Mouse (Mus musculus) CH12F3 (cell line): ENCODE measurements around the gene Hrc.

Experiments used
- in situ Hi-C: fragments of 300-500 bp; cut with MboI; formaldehyde crosslinking; loops from 2 replicates; pipeline ENCODE4 v1.14.3; 2020; ENCODE audit warnings: low sequenced_read_pairs

Gene Hrc

DNA sequence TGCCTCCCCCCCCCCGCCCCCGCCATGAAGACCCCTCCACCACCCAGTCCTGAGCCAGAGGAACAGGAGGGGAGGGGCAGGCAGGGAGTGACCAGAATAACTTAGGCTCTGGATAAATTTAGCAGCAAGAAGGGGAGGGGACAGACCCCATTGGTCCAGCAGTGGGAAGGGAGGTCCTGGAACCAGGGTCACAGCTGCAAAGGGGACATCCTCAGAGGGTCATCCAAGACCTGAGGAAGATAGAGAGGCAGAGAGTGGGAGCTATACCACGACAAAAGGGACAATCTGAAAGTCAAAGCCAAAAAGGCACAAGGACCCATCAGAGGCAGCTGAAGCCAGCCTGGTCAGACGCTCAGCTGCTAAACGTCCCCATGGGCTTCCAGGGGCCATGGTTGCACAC is at the start of gene Hrc:
TSS of gene Hrc (plus strand) at position 235 of the 400 bp plus-strand sequence.
- in situ Hi-C loops = no loop called here

- in situ Hi-C loops = no loop called here
These were observed 48.6 kb upstream of the Hrc start for GRCm38 (mm10) chr7:45286486-45286885.

DNA sequence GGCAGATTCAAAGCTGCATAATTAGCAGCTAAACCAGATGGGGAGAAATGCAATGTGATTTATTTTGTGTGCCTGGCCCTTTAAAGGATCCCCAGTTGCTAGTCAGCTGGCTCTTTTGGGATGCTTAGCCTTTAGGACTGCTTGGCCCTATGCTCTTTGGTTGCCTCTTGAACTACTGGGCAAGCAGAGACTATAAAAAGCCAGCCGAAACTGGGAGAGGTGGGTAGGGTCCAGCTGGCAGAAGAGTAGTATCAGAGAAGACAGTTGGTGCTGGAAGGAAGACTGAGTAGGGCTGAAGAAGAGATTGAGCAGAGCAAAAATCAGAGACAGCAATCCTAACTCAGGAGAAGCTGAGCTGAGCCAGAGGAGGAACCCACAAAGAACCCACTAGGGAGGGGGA is 38.5 kb upstream of the Hrc start:
- in situ Hi-C loops = no loop called here

DNA sequence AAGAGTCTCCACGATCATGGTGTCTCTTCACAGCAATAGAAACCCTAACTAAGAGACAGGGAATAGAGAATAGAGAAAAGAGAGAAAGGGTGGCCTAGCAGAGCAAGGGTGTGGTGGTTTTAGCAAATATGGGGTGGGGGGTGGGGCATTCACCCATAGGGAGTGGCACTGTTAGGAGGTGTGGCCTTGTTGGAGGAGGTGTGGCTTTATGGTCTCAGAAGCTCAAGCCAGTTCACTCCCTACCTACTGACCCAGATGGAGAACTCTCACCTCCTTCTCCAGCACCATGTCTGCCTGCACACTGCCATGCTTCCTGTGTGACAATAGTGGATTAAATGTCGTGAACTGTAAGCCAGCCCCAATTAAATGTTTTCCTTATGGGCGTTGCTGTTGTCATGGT is 37.5 kb upstream of the Hrc start:
- in situ Hi-C loops = no loop called here

- in situ Hi-C loops = no loop called here
These were observed 35.3 kb upstream of the Hrc start for GRCm38 (mm10) chr7:45299752-45300151.

DNA sequence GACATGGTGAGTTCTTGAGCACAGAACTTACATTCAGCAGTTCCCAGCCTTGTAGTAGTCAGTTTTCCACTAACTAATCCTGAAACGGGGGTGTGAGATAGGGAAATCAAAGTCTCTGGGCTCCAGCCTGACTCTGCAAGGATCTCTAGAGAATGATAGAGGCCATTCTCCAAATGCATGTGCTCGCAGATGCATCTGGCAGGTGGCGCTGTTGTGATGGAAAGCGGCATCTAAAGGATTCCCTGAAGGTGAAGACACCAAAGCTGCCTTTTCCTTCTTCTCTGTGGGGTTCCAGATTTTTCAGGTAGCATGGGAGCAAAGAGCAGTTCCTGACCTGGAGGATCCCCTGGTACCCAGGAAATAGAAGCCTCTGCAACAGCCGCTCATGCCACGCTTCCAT is 34.8 kb upstream of the Hrc start:
- in situ Hi-C loops = no loop called here

DNA sequence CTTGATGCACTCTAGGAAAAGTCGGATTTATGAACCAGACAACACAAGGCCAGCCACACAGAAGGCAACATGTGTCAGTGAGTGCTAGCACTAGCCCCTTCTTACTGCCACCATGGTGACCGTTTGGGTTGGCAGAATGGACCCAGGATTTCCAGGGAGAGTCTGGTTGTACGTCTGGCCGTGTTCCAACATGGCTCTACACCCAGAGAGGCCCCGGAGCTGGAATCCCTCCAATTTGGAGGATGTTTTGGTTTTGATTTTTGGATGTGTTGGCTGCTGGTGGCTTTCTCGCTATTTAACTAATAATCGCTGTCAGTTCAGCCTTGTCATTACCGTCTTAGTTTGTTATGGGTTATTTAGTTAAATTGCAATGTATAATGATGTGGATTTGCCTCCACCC is 32.5 kb upstream of the Hrc start:
- in situ Hi-C loops = no loop called here

GRCm38 (mm10) chr7:45304869-45305268 is 30.2 kb upstream of the Hrc start:
- in situ Hi-C loops = no loop called here

- in situ Hi-C loops = no loop called here
These were observed 29.8 kb upstream of the Hrc start for GRCm38 (mm10) chr7:45305275-45305674.

GRCm38 (mm10) chr7:45308551-45309240 is 26.4 kb upstream of the Hrc start:
- in situ Hi-C loops = no loop called here

- in situ Hi-C loops = no loop called here
These were observed 25.6 kb upstream of the Hrc start for GRCm38 (mm10) chr7:45309455-45309854.

DNA sequence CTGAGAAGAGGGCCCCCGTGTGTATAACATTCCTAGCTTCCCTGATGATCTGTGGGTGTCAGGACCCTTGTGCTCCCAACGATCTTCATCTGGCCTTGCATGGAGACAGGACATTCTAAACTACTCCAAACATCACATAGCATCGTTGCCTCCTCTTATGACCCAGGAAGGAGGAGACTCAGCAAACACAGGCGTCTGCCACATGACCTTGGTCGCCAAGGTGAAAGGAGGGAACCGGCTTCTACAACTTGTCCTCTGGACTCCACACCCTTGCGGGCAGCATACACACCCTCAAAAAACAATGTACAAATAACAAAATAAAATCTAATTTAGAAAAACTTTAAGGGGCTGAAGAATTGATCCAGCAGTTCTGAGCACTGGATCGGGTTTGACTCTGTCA is 23.1 kb upstream of the Hrc start:
- in situ Hi-C loops = no loop called here

GRCm38 (mm10) chr7:45312686-45313453 is 22.2 kb upstream of the Hrc start:
- in situ Hi-C loops = no loop called here

DNA sequence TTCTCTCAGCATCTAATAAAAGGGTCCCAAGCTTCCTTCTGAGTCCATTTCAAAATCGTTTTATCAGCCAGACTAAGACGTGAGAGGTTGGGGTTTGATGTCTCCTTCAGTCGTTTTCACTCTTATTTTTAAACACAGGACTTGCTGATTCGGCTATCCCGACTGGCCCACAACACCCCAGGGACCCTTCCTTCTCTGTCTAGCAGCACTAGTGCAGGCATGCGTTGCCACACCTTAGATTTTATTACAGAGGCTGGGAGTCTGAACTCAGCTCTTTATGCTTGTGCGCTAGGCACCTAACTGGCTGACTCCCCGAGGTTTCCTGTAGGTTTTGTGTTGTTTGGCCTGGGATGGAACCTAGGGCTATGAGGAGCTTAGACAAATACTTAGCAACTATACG is 21.6 kb upstream of the Hrc start:
- in situ Hi-C loops = no loop called here

DNA sequence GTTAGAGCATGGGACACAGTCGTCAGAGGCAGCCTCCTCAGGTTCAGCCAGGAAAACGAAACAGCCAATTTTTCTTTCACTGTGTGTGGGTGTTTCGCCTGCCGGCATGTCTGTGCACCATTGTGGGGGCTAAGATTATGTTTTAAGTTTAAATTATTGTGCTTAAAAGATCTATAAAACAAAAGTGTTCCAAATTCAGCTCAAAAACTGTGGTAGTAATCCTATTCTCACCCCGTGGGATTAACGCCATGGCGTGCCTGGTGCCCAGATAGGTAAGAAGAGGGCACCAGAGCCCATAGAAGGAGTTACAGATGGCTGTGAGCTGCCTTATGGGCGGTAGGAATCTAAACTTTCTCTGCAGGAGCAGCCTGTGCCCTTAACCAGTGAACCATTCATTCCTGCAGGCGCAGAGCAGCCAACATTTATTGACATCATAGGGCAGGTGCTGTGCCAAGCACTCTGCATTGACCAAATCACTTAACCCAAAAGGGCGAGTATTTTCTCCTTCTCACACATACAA is 19.8 kb upstream of the Hrc start:
- in situ Hi-C loops = no loop called here

- in situ Hi-C loops = no loop called here
These were observed 18.6 kb upstream of the Hrc start for GRCm38 (mm10) chr7:45316536-45316935.

- in situ Hi-C loops = no loop called here
These were observed 12.8 kb upstream of the Hrc start for GRCm38 (mm10) chr7:45322245-45322644.

DNA sequence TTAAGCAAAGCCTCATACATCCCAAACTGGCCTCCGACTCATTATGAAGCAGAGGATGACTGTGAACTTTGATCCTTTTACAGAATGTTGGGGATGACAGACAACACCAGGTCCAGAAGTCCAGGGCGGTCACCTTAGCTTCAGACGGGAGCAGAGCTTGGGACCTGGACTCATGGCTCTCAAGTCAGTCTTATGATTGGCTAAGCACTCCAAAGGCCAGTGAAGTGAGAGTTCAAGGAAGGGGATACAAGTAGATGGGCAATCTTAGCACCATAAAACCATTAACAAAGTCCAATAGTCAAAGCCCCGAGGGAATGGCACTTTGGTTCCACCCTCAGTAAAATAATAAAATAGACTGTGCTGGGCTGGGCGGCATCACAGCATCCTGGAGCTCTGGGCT is 12.0 kb upstream of the Hrc start:
- in situ Hi-C loops = no loop called here

GRCm38 (mm10) chr7:45325800-45326199 is 9.3 kb upstream of the Hrc start:
- in situ Hi-C loops = no loop called here

GRCm38 (mm10) chr7:45328841-45329475 is 6.1 kb upstream of the Hrc start:
- in situ Hi-C loops = no loop called here

GRCm38 (mm10) chr7:45331502-45331901 is 3.6 kb upstream of the Hrc start:
- in situ Hi-C loops = no loop called here
